Mouse (Mus musculus) thymus, adult 2 months (tissue): ENCODE measurements around the gene Gabpb2.

Source experiments
- CTCF ChIP-seq: fragments of 200-500 bp; IDR thresholded peaks from 2 replicates; pipeline ENCODE4 v1.5.1; 2012; ENCODE audit warnings: mild to moderate bottlenecking, control low read depth, low read length, moderate library complexity, borderline replicate concordance; ENCODE audit not compliant: control insufficient read depth, poor library complexity, insufficient read depth; ENCODE audit errors: extremely low read depth
- POLR2A ChIP-seq: fragments of 200-500 bp; IDR thresholded peaks from 2 replicates; pipeline ENCODE4 v1.6.1; 2012; ENCODE audit warnings: mild to moderate bottlenecking, low read length, control low read depth, moderate library complexity; ENCODE audit not compliant: control insufficient read depth, poor library complexity, insufficient read depth; ENCODE audit errors: extremely low read depth

DNA sequence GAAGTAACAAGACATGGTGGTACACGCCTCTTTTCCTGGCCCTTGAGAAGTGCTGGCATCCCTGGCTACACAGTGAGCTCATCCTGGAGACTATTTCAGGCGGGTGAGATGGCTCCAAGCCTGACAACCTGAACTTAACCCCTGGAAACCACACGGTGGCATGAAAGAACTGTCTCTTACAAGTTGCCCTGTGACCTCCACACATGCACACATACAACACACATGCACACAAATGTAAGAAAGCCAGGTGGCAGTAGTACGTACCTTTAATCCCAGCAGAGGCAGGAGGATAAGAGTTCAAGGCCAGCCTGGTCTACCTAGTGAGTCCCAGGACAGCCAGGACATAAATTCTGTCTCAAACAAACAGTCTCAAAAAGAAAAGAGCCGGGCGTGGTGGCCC, 21.3 kb upstream of the Gabpb2 start:
- TF ChIP-seq CTCF (no peak), POLR2A (no peak)
